8 mouse cellular contexts compared by ENCODE assay signal in genomic region chr5:107402436-107402835, GRCm38 (mm10). TPM values are rescaled to one million over a fixed set of nuclear protein-coding genes. Genes with fewer than 3 reads are reported as not detected.
DNase-seq lines count a peak whose midpoint lies in the region; ATAC-seq lines count a peak whose summit lies in the region.

Ephx4 (plus strand) TSS chr5:107402736.

- H3K36me3 ChIP-seq in embryonic facial prominence, embryonic 10.5 days (replicated peaks): no peaks in the 10 kb centered on the region
- H3K36me3 ChIP-seq in midbrain, embryonic 11.5 days (ENCODE audit: control insufficient read depth, insufficient read depth, low read length): no peaks in the 10 kb centered on the region

- WGBS in embryonic facial prominence, embryonic 10.5 days: 11% methylated on average over 5 of the region's 5 CpGs
- 20% methylated on average over 5 of the region's 5 CpGs for WGBS in midbrain, embryonic 11.5 days

- H3K4me1 ChIP-seq in embryonic facial prominence, embryonic 10.5 days: peaks cover 17% of the 10 kb centered on the region
- H3K4me1 ChIP-seq in midbrain, embryonic 11.5 days (ENCODE audit: control insufficient read depth, insufficient read depth, low read length): peaks cover 3% of the 10 kb centered on the region; the same call in 1 of the 2 replicates

- H3K27me3 ChIP-seq in embryonic facial prominence, embryonic 10.5 days (replicated peaks; ENCODE audit: low read depth, poor library complexity, severe bottlenecking): peaks cover 39% of the 10 kb centered on the region
- peaks cover 25% of the 10 kb centered on the region for H3K27me3 ChIP-seq in midbrain, embryonic 11.5 days (ENCODE audit: control insufficient read depth, insufficient read depth, low read length)

- peak within 1 kb of the TSS; percentile 76 for H3K4me3 ChIP-seq in embryonic facial prominence, embryonic 10.5 days
- H3K4me3 ChIP-seq in midbrain, embryonic 11.5 days (ENCODE audit: low read depth, low read length): peak within 1 kb of the TSS; percentile 63

- DNase-seq in layer of hippocampus, adult 18-20 months (ENCODE audit: low spot score in 2 of 2): no peak
- no peak for DNase-seq in layer of hippocampus, adult 9-10 months (ENCODE audit: low spot score)
- DNase-seq in embryonic facial prominence, embryonic 10.5 days (ENCODE audit: low spot score): no peak
- peak; percentile 18 for DNase-seq in induced T-regulatory cell, adult 2 months (ENCODE audit: low read depth)
- no peak for DNase-seq in midbrain, embryonic 11.5 days (ENCODE audit: low spot score, missing footprints)
- no peak for DNase-seq in ovary, postnatal 36 days (ENCODE audit: low spot score)
- no peak for DNase-seq in cerebellum, adult 11 months

- peak within 1 kb of the TSS; percentile 98 for H3K4me2 ChIP-seq in midbrain, embryonic 11.5 days

- peak within 1 kb of the TSS; percentile 63 for H3K9ac ChIP-seq in midbrain, embryonic 11.5 days (ENCODE audit: low read length)

- peak within 1 kb of the TSS; percentile 70 for H3K27ac ChIP-seq in embryonic facial prominence, embryonic 10.5 days (replicated peaks)
- H3K27ac ChIP-seq in midbrain, embryonic 11.5 days (ENCODE audit: low read depth, low read length): no peak within 1 kb of the TSS

- no peak for ATAC-seq in midbrain, embryonic 11.5 days (ENCODE audit: low FRiP score)
- ATAC-seq in monocyte, adult 5-6 weeks (replicated peaks; ENCODE audit: insufficient number of reproducible peaks, low FRiP score, low TSS enrichment, poor library complexity, severe bottlenecking): no peak

- H3K9me3 ChIP-seq in embryonic facial prominence, embryonic 10.5 days: no peaks in the 10 kb centered on the region
- H3K9me3 ChIP-seq in midbrain, embryonic 11.5 days (ENCODE audit: control insufficient read depth, low read length): no peaks in the 10 kb centered on the region

RNA-seq across cellular contexts. Expression of gene Ephx4, which starts in this region (rescaled TPM):
- 10 to 100 TPM; 59.1 to 60.8 TPM for total RNA-seq in layer of hippocampus, adult 18-20 months (2021)
- 0.43 and 0.76 TPM in 2 replicates for polyA plus RNA-seq in embryonic facial prominence, embryonic 10.5 days (2016; fragmentation: Nextera tagmentation; extraction: Ambion mirVana)
- polyA plus RNA-seq in midbrain, embryonic 11.5 days (2014; fragmentation: Nextera tagmentation; extraction: Ambion mirVana): 0.72 and 0.75 TPM in 2 replicates
- total RNA-seq in monocyte, adult 5-6 weeks (2017): not detected in 3 replicates

Comparison
In these comparisons a context has a peak if more than half of its experiments do, and no peak if none do; other contexts are left out.
1. RNA of gene Ephx4 (total RNA-seq): 59.1 to 60.8 TPM in layer of hippocampus, adult 18-20 months; not detected in monocyte, adult 5-6 weeks; every median in the first group is over 10 times any median in the second.